Mouse (Mus musculus): ENCODE measurements around the gene A630001G21Rik. TPM values are rescaled to one million over a fixed set of nuclear protein-coding genes. Genes with fewer than 3 reads are reported as not detected.

Gene A630001G21Rik
- polyA plus RNA-seq, 1 experiment from 2014 or later, result 1.6 TPM

DNA sequence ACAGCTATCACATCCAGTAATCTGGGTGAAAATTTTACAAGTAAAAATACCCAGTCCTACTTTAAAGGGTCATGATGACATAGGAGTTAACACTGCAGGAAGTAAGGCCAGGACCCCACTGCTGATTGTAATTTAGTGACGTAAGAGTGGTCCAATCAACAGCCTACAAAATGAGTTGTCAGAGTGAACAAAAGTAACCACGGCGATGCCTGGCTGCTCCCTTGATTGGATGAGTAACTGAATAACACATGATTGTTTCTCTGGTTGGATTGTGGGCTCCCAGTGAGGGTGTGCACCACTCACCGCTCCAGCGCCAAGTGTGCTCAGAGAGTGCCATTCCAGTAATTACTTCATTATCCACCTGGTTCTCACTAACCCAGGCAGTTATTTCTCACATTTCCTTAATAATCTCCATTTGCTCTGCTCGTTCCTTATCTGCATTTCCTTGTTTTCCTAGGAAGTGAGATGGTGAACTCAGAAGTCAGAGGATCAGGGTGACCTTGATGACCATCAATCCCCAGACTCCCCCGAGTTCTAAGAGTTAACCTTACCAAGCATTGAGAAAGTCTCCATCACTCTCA is 61.9 kb downstream of the A630001G21Rik start:
- 38% methylated on average over 7 of the region's 7 CpGs for whole genome bisulfite sequencing
- no peaks in the 10 kb centered on the region for H3K9me3 ChIP-seq
- H3K27me3 ChIP-seq, result no peaks in the 10 kb centered on the region
- H3K4me1 ChIP-seq, result peaks cover 10% of the 10 kb centered on the region
- H3K4me3 ChIP-seq (replicated peaks), result no peak overlapping the region
- H3K9ac ChIP-seq, result no peak overlapping the region
- H3K36me3 ChIP-seq (replicated peaks), result no peaks in the 10 kb centered on the region
- no peak overlapping the region for H3K27ac ChIP-seq
- ATAC-seq (ENCODE audit: low FRiP score), result peak; percentile 85; the same call in 1 of the 2 replicates
- no peak overlapping the region for H3K4me2 ChIP-seq

DNA sequence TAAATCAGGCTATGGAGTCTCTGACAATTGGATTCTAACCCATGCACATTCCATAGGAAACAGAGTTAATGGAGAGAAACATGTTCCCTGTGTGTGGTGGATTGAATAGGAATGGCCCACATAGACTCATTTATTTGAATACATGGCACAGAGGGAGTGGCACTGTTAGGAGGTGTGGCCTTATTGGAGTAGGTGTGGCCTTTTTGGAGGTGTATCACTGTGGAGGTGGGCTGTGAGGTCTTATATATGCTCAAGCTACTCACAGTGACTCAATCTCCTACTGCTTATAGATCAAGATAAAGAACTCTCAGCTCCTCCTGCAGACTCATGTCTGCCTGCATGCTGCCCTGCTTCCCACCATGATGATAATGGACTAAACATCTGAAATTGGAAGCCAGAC is 63.9 kb downstream of the A630001G21Rik start:
- no peak for ATAC-seq (ENCODE audit: low FRiP score)
- H3K9me3 ChIP-seq, result no peaks in the 10 kb centered on the region
- H3K4me1 ChIP-seq, result peaks cover 5% of the 10 kb centered on the region; the same call in 1 of the 2 replicates
- no peaks in the 10 kb centered on the region for H3K27me3 ChIP-seq
- H3K9ac ChIP-seq, result no peak overlapping the region
- no peak overlapping the region for H3K27ac ChIP-seq
- H3K4me3 ChIP-seq (replicated peaks), result no peak overlapping the region
- H3K4me2 ChIP-seq, result no peak overlapping the region
- H3K36me3 ChIP-seq (replicated peaks), result no peaks in the 10 kb centered on the region

DNA sequence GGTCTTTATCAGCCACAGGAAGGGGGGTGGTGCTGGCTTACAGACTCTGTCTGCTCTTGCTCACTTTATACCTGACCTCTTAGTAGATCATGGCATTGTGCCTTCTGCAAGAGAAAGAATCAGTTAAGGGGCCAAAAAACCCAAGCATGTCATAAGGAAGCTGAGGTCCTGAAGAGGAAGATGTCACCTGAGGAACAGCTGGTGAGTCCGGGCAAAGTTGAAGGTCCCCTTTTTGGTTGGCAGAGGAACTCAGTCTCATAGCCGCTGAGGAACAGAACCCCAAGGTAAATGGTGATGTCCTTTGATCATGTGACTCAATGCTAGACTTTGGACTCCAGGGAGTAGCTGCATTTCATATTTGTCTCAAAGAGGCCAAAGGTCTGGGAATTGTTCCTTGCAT is 71.7 kb downstream of the A630001G21Rik start:
- no peak for ATAC-seq (ENCODE audit: low FRiP score)
- no peak overlapping the region for H3K27ac ChIP-seq
- H3K4me2 ChIP-seq, result no peak overlapping the region
- WGBS, result 92% methylated on average over 2 of the region's 2 CpGs
- no peaks in the 10 kb centered on the region for H3K4me1 ChIP-seq
- no peaks in the 10 kb centered on the region for H3K9me3 ChIP-seq
- no peak overlapping the region for H3K4me3 ChIP-seq (replicated peaks)
- no peaks in the 10 kb centered on the region for H3K36me3 ChIP-seq (replicated peaks)
- H3K9ac ChIP-seq, result no peak overlapping the region
- H3K27me3 ChIP-seq, result no peaks in the 10 kb centered on the region

DNA sequence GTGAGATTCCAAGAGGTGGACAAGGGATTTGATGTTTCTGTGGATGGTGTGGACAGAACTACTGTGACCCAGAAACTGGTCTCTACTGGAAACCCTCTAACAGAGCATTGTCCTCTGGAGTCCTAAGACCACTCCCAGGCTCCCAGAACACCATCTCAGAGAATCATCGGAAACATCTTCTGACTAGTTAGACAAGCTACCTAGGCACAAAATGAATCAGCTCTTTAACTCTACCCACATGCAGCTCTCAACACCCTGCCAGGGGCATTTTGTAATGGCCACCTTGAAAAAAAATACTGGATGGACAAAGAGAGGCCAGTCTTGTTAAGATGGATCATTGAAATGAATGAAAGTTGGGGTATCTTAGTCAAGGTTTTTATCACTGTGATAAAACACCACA is 72.9 kb downstream of the A630001G21Rik start:
- Histone ChIP-seq H3K36me3 (replicated peaks) (no peaks in the 10 kb centered on the region), H3K4me3 (replicated peaks) (no peak overlapping the region), H3K4me2 (no peak overlapping the region), H3K9ac (no peak overlapping the region), H3K27me3 (no peaks in the 10 kb centered on the region), H3K9me3 (no peaks in the 10 kb centered on the region), H3K27ac (no peak overlapping the region), H3K4me1 (no peaks in the 10 kb centered on the region)
- ATAC-seq (ENCODE audit: low FRiP score), result no peak
- WGBS, result 100% methylated on average over 1 of the region's 1 CpGs

DNA sequence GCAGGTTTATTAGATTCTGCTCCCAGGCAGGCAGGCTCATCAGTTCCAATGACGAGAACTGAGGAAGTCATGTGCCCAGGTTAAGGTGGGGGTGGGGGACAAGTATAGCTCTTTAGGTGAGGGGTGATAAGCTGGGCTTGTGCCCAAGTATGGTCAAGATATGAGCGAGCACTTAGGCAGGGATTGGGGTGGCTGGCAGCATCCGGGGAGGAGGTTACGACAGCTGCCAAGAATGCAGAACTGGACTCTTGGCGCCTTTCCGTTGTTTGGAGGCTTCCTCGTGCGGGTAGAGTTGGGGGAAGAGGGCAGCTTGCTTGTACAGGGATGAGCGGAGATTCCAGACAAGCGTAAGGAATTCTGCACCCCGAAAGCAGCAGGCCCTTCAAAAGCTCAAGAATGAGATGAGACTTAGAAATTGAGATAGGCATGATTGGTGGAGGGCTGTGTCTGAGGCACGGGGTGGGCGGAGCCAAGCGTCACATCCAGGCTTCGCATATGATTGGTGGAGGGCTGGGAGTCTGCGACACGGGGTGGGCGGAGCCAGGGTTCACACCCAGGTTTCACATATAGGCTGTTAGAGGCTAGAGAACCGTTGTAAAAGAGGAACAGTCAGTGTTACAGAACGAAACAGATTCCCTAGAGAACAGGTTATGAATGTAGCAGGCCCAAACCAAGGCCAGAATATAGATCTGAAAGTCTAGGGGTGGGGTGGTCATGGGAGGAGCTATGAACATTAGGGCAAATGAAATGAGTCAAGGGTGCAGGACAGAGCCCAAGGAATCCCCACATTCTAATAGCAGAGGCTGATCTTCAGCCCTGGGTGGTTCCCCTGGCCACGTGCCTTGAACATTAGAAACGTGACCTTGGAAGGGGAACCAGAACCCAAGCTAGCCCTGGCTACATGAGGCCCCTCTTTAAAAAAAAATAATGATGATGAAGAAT is 74.9 kb downstream of the A630001G21Rik start:
- H3K4me2 ChIP-seq, result peak overlapping the region; percentile 52
- WGBS, result 28% methylated on average over 22 of the region's 22 CpGs
- no peaks in the 10 kb centered on the region for H3K9me3 ChIP-seq
- H3K27ac ChIP-seq, result no peak overlapping the region
- H3K9ac ChIP-seq, result peak overlapping the region; percentile 33; the same call in 1 of the 2 replicates
- ATAC-seq (ENCODE audit: low FRiP score), result peak; percentile 97
- no peaks in the 10 kb centered on the region for H3K4me1 ChIP-seq
- no peaks in the 10 kb centered on the region for H3K36me3 ChIP-seq (replicated peaks)
- peak overlapping the region; percentile 33 for H3K4me3 ChIP-seq (replicated peaks)
- no peaks in the 10 kb centered on the region for H3K27me3 ChIP-seq

DNA sequence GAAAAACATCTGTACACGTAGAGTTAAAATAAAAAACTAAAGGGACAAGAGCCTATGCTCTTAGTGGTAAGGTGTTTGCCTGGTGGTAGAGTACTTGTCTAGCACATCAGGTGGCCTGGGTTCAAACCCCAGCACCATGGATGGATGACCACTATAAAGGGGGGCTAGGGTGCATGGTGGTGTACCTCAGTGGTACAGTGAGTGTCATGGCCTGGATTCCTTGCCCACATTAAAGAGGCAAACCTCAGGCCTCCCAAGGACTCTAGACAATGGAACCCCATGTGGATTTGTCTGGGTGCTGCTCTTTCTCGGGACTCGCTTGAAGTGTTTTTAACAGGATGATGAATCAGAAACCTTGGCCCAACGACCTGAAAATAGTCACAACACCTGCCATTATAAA is 75.9 kb downstream of the A630001G21Rik start:
- Histone ChIP-seq H3K27me3 (no peaks in the 10 kb centered on the region), H3K36me3 (replicated peaks) (no peaks in the 10 kb centered on the region), H3K27ac (no peak overlapping the region), H3K9me3 (no peaks in the 10 kb centered on the region), H3K4me1 (no peaks in the 10 kb centered on the region), H3K4me3 (replicated peaks) (no peak overlapping the region), H3K4me2 (no peak overlapping the region), H3K9ac (no peak overlapping the region)
- 69% methylated on average over 4 of the region's 4 CpGs for WGBS
- no peak for ATAC-seq (ENCODE audit: low FRiP score)

DNA sequence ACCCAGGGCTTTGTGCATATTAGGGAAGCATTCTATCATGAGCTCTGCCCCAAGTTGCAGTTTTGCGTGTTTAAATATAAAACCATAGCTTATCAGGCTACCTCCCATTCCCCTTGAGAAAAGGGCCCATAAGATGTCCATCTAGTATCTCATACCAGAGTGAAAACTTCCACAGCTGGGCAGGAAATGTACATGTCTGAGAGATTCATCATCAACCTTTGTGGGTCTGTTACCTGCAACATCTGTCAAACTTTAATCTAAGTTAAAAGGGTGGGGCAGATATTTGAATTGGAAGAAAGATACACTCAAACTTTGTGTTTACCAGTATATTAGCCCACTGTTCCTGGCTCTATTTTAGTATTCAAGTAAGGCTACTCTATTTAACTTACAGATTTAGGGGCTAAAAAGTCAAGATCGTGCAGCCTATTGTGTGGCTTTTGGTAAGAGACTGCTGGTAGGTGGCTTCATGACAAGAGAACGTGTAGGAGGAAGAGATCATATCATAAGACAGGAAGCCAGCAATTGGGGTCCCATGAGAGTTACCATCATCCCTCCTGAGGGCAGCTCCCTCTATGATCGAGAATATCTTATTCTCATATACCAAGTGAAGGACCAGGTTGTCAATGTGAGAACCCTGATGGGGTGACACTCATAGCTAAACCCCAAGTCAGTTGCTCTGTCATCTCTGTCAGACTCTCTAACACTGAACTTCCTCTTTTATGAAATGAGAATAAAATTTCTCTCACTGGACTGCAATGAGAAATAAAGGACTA is 80.5 kb downstream of the A630001G21Rik start:
- no peaks in the 10 kb centered on the region for H3K27me3 ChIP-seq
- ATAC-seq (ENCODE audit: low FRiP score), result no peak
- H3K4me3 ChIP-seq (replicated peaks), result no peak overlapping the region
- H3K4me2 ChIP-seq, result no peak overlapping the region
- H3K9ac ChIP-seq, result no peak overlapping the region
- H3K4me1 ChIP-seq, result no peaks in the 10 kb centered on the region
- no peaks in the 10 kb centered on the region for H3K9me3 ChIP-seq
- H3K27ac ChIP-seq, result no peak overlapping the region
- WGBS, result 86% methylated on average over 4 of the region's 4 CpGs
- H3K36me3 ChIP-seq (replicated peaks), result no peaks in the 10 kb centered on the region

DNA sequence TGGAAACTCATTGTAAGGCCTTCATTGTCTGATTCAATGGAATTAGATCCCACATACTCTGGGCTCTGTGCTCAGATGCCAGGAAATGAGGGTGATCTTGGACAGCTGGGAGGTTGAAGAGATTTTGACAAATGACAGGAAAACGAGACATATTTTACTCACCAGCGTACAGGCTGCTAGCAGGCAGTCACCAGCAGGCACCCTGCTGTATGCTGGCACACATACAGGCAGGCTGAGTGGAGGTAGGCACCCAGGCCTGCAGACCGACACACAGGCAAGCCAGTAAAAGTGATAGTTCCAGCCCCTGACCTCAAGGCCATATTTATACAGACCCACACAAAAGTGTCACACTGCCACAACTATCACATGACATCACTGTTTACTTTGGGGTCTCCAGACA is 82.8 kb downstream of the A630001G21Rik start:
- ATAC-seq (ENCODE audit: low FRiP score), result no peak
- H3K4me1 ChIP-seq, result no peaks in the 10 kb centered on the region
- no peaks in the 10 kb centered on the region for H3K27me3 ChIP-seq
- no peak overlapping the region for H3K4me3 ChIP-seq (replicated peaks)
- H3K27ac ChIP-seq, result no peak overlapping the region
- WGBS, result 85% methylated on average over 3 of the region's 3 CpGs
- no peak overlapping the region for H3K9ac ChIP-seq
- H3K9me3 ChIP-seq, result no peaks in the 10 kb centered on the region
- no peaks in the 10 kb centered on the region for H3K36me3 ChIP-seq (replicated peaks)
- no peak overlapping the region for H3K4me2 ChIP-seq

DNA sequence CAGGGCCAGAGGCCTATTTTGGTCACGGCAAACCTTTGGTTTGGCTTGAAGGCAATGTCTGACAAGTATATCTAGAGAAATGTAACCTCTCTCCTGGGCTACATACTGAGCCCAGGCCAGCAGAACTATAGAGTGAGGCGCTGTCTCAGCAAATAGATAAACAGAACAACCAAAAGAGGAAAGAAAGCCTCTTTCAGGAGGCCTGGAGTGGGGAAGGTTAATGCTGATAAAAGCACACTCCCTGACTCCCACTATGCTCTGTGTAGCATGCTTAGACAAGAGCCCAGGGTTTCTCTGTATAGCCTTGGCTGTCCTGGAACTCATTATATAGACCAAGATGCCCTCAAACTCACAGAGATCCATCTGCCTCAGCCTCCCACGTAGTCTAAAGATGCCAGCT is 85.2 kb downstream of the A630001G21Rik start:
- Histone ChIP-seq H3K9me3 (no peaks in the 10 kb centered on the region), H3K4me3 (replicated peaks) (no peak overlapping the region), H3K9ac (no peak overlapping the region), H3K4me2 (no peak overlapping the region), H3K4me1 (no peaks in the 10 kb centered on the region), H3K36me3 (replicated peaks) (no peaks in the 10 kb centered on the region), H3K27me3 (no peaks in the 10 kb centered on the region), H3K27ac (no peak overlapping the region)
- 80% methylated on average over 3 of the region's 3 CpGs for WGBS
- no peak for ATAC-seq (ENCODE audit: low FRiP score)

DNA sequence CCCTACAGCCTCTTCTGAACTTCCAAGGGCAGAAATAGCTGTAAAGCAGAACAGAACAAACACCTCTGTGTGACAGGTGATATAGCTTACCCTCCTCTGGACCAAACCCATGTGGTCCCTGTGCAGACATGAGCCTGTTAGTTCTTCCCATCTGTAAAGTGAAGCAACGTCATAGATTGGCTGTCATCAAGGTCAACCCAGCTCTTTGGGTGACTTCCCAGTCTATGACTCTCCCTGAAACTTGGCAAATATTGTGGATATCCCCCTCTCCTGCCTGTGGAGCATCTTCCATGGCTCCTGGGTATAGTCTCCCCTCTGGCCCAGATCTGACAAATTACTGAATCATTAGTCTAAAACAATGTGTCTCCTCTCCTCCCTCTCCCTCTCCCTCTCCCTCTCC is 86.2 kb downstream of the A630001G21Rik start:
- Histone ChIP-seq H3K36me3 (replicated peaks) (no peaks in the 10 kb centered on the region), H3K27ac (no peak overlapping the region), H3K27me3 (no peaks in the 10 kb centered on the region), H3K4me1 (no peaks in the 10 kb centered on the region), H3K9me3 (no peaks in the 10 kb centered on the region), H3K9ac (no peak overlapping the region), H3K4me3 (replicated peaks) (no peak overlapping the region), H3K4me2 (no peak overlapping the region)
- 72% methylated on average over 1 of the region's 1 CpGs for WGBS
- ATAC-seq (ENCODE audit: low FRiP score), result no peak

DNA sequence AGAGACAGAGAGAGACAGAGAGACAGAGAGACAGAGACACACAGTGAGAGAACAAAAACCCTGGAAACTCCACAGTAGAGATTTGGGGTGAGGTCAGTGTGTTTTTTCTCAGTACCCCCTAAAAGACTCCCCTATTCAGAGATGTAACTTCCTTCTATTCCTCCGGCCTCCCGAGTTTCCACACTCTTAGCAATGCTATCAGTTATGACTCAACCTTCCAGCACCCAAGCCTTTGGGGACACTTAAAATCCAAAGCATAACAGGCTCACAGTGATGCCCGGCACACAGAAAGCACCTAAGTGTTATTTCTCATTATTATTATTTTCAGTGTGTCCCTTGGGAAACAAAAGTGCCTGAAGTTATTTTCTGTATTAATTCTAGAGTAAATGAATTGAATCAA is 87.9 kb downstream of the A630001G21Rik start:
- H3K4me3 ChIP-seq (replicated peaks), result no peak overlapping the region
- H3K9me3 ChIP-seq, result no peaks in the 10 kb centered on the region
- ATAC-seq (ENCODE audit: low FRiP score), result no peak
- no peaks in the 10 kb centered on the region for H3K36me3 ChIP-seq (replicated peaks)
- no peaks in the 10 kb centered on the region for H3K27me3 ChIP-seq
- no peak overlapping the region for H3K4me2 ChIP-seq
- 86% methylated on average over 3 of the region's 3 CpGs for WGBS
- H3K27ac ChIP-seq, result no peak overlapping the region
- H3K9ac ChIP-seq, result no peak overlapping the region
- H3K4me1 ChIP-seq, result no peaks in the 10 kb centered on the region

DNA sequence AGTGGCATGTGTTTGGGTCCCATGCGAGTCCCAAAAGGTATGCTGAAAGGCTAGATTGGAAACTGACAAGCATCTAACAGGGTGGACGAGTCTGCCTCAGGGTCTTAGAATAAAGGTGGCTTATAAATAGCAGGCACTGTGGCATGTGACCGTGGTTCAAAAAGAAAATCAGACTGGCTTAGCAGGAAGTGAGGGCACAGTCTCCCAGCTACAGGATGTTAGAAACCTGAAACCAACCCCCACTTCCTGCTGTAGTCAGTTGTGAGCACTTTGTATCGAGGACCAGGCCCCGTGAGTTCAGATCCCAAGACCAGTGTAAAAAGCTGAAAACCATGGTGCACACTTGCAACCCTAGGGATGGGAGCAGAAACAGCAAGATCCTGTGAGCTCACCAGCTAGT is 91.1 kb downstream of the A630001G21Rik start:
- no peak for ATAC-seq (ENCODE audit: low FRiP score)
- Histone ChIP-seq H3K4me2 (no peak overlapping the region), H3K4me1 (no peaks in the 10 kb centered on the region), H3K9me3 (no peaks in the 10 kb centered on the region), H3K4me3 (replicated peaks) (no peak overlapping the region), H3K36me3 (replicated peaks) (no peaks in the 10 kb centered on the region), H3K9ac (no peak overlapping the region), H3K27me3 (no peaks in the 10 kb centered on the region), H3K27ac (no peak overlapping the region)
- WGBS, result 72% methylated on average over 5 of the region's 5 CpGs

All from forebrain, embryonic 12.5 days (tissue).